Mouse (Mus musculus) heart, adult 9 months (tissue): ENCODE results near the gene Nol12.

Experiments
- DNase-seq, 2 experiments: peaks; one replicate each; pipeline ENCODE4 v3.0.0; 2022; ENCODE audit warnings: low spot score in 2 of 2

Nol12 gene

GRCm38 (mm10) chr15:78934784-78935320, at the start of gene Nol12:
Gene Nol12 (plus strand): TSS chr15:78934933.
- DNase-seq, result peak; percentile 71 to 86

- DNase-seq, result no peak
Measured at GRCm38 (mm10) chr15:78889401-78889853, 45.3 kb upstream of the Nol12 start.

DNA sequence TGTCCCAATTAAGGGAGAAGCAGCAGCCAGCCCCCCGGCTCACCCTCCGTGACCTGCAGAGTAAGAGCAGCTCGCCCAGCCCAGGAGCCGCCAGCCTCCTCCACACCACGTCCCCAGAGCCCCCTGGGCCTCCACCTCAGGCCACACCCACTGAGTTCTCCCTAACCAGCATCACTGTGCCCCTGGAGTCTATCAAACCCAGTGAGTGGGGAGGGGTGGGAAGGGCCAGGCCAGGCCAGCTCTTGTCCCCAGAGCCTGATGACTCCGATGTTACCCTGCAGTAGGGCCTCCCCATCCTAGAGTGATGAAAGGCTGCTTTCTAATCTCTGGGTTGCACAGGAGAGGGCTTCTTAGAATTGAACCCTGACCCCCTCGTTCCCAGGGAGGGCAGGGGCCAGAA, 42.3 kb upstream of the Nol12 start:
- no peak for DNase-seq

- no peak for DNase-seq
Measured at GRCm38 (mm10) chr15:78894726-78895125, 40.0 kb upstream of the Nol12 start.

DNA sequence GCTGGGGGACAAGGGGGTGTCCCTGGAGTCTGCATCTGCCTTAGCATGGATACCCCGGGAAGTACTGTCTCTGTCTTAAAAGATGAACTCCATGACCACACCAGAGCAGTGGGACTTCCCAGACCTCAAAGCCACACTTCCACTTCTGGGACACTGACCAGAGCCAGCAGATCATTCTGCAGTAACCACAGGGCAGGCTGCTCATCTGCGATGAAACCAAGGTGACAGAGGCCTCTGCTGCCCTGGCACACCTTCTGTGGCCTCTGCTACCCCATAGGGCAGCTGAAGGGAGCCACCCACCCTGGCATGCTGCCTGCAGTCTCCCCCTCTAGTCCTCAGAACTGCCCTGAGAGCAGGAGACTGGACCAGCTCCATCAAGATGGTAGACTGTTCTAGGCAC, 39.0 kb upstream of the Nol12 start:
- DNase-seq, result no peak

DNA sequence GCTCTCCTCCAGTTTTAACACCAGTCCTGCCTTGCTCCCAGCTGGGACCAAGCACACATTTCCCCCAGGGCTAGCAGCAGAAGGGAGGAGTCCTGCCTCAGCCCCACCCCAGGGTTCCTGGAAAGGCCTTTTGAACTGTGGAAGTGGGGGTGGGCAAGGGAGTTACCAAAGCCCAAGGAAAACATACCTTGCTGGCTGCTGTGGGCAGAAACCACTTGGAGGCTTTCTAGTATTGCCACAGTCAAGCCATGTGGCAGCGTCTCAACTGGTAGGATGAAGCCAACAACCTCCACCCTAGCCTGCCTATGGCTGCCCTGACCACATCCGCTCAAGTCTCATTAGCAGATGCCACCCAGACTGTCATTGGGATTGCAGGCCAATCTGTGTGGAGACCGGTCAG, 38.6 kb upstream of the Nol12 start:
- no peak for DNase-seq

GRCm38 (mm10) chr15:78897488-78897887, 37.2 kb upstream of the Nol12 start:
- no peak for DNase-seq

DNA sequence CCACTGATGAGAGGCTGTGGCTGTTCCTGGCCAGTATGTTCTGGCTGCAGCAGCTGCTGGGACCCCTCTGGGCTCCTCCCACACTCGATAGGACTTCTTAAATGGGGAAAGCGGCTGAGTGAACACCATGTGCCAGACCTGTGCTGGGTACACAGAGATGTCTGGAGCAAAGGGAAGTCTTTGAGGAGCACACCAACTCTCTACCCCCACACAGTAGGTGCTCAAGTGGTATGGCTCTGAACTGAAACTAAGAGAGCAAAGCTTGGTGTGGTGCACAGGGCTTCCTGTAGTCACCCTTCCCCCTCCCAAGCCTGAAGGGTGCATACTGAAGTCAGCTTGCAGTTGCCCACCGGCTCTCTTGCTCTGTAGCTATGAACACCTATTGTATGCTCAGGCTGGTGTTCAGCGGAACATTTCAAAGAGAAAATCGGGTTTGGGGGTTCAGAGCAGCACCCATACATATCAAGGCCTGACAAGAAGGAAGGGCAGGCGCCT, 36.2 kb upstream of the Nol12 start:
- no peak for DNase-seq

DNA sequence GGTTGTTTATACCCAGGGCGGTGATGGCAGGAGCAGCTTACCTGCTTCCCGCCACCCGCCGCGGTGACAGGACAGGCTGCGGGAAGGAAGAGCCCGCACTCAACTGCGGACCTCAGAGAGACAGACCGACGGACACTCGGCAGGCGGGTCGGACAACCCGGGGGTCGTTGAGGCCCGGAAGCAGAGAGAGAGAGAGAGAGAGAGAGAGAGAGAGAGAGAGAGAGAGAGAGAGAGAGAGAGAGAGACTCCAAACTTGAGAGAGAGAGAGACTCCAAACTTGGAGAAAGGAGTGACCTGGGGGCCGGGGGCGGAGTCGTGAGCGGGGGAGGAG, 35.4 kb upstream of the Nol12 start, which contains the start of gene Gm49510:
Gene Gm49510 (plus strand): TSS at position 259 of the 331 bp plus-strand sequence.
- no peak for DNase-seq

DNA sequence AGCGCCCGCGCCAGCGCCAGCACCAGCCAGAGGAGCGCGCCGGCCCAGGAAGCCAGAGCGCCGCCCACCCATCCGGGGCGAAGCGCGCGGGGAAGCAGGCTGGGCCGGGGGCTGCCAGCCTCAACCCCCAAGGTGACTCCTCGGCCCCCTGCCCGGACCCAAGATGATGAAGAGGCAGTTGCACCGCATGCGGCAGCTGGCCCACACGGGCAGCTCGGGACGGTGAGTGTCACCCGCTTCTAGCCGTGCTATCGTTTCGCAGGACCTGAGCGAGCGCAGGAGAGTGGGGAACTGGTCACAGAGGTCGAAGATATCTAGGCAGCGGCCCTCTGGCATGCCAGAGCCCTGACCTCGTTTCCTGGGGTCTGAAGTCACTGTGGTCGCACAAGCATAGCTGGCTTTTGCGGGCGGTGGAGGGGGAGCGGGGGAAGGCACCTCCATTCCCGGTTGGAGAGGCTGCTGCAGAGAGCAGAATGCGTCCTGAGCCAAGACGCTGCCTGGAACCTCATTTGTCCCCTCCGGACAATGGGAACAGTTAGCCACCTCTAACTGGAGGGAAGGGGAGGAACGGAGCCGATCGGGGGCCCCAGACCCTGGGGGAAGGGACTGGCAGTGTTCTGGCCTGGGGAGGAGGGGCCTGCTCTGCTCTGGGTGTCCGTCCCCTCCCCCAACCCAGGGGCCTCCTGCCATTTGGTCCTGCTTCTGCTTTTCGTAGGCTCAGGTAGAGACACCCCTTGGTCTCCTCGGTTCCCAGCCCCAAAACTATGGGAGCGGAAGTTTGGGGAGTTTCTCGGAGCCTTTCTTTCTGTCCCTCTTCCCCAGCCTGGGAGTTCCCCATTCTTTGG, 34.8 kb upstream of the Nol12 start, which contains the start of gene Sh3bp1:
Gene Sh3bp1 (plus strand): TSS at position 29 of the 845 bp plus-strand sequence.
- peak; percentile 60 to 65 for DNase-seq

GRCm38 (mm10) chr15:78900585-78901421, 33.9 kb upstream of the Nol12 start:
- no peak for DNase-seq

GRCm38 (mm10) chr15:78901422-78901789, 33.3 kb upstream of the Nol12 start:
- no peak for DNase-seq

DNA sequence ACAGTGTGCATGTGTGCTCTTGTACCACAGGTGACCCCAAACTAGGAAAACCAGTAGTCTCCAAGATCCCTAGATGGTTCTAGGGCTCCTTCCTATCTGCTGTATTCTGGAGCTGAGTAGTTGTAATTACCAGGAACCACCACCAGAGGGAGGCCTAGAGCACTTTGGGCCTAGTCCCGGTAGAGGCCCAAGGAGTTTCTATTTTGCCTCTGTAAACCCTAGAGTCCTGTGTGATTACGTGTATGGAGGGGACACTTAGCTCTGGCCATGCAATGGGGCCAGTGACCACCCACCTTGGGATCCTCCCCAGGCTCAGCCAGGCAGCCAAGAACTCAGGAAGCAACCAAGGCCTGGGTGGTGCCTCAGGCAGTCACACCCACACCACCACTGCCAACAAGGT, 31.5 kb upstream of the Nol12 start:
- peak; percentile 71 to 78 for DNase-seq

GRCm38 (mm10) chr15:78908399-78908798, 26.3 kb upstream of the Nol12 start:
- no peak for DNase-seq

DNA sequence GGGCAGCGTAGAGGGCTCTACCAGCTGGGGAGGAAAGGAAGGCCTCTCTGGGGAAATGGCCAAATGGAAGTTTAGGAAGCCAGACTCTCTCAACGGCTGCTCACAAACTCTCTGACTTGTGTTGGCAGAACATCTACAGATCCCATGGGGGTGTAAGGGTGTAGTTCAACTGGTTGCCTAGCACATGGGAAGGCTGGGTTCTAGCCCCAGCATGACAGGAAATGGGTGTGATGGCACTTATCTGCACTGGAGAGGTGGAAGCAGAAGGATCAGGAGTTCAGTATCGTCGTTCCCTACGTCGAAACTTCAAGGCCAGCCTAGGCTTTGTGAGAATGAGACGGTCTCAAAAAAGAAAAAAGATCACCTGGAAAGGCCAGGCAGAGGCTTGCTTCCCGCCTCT, 25.8 kb upstream of the Nol12 start:
- no peak for DNase-seq

DNA sequence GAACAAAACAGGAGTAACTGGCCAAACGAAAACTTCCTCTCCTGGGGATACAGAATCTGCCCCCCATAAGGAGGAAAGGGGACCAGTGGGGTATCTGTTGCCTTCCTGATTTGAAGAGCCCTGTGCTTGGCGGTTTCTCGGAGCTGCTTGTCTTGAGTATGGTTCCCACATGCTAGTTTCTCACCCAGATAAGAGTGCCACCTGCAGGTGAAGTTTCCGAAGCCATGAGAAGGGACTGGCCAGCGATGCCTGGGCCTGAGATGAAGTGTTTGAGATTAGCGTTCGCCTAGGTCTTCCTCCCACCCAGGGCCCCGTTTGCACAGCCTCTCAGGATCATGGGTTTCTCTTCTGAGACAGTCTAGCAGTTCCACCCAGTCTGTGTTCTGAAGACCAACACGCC, 22.7 kb upstream of the Nol12 start:
- no peak for DNase-seq

- DNase-seq, result peak; percentile 89
Measured at GRCm38 (mm10) chr15:78913632-78914090, 21.1 kb upstream of the Nol12 start, which contains the start of gene Pdxp. Gene Pdxp (plus strand): TSS chr15:78913919.

GRCm38 (mm10) chr15:78914091-78914822, 20.5 kb upstream of the Nol12 start:
- DNase-seq, result no peak

GRCm38 (mm10) chr15:78914823-78915659, 19.7 kb upstream of the Nol12 start:
- DNase-seq, result no peak

- peak; percentile 74 to 79 for DNase-seq
Measured at GRCm38 (mm10) chr15:78915660-78916017, 19.1 kb upstream of the Nol12 start.
